Mouse (Mus musculus): ENCODE results near the gene Olfm2.

DNA sequence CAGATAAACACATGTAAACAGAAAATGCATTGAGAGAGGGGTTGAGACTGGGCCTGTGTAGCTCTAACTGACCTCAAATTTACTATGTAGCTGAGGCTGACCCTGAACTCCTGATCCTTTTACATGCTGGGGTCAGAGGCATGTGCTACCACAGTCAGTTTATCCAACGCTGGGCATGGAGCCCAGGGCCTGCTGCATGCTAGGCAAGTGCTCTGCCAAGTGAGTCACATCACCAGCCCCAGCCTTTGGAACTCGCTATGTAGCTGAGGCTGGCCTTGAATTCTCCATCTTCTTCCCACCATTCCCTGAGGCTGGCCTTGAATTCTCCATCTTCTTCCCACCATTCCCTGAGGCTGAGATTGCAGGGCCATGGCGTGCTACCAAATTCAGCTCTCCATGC lies 35.7 kb downstream of the Olfm2 start:
- TF ChIP-seq CTCF (IDR thresholded peaks at IDR 0.05; ENCODE audit: low read depth) (no peak), EP300 (optimal IDR thresholded peaks at IDR 0.05) (no peak)

Data from stomach, postnatal 0 days (tissue).